Mouse (Mus musculus): ENCODE measurements around the gene Hbb-bs. TPM values are rescaled to one million over a fixed set of nuclear protein-coding genes. Genes with fewer than 3 reads are reported as not detected.

Hbb-bs gene
- polyA plus RNA-seq, 1 experiment from 2014 or later: 13,531 TPM

Other genes with a start within 250 kb of the Hbb-bs start
- gene Olfr618, start 238.0 kb downstream of the Hbb-bs start, polyA plus RNA-seq (2014; fragmentation: Nextera tagmentation; extraction: Ambion mirVana): not detected in 2 replicates
- gene Olfr619, start 227.5 kb downstream of the Hbb-bs start, polyA plus RNA-seq (2014; fragmentation: Nextera tagmentation; extraction: Ambion mirVana): not detected in 2 replicates
- not detected in 2 replicates for gene Olfr620, start 215.6 kb downstream of the Hbb-bs start, polyA plus RNA-seq (2014; fragmentation: Nextera tagmentation; extraction: Ambion mirVana)
- 0.12 and 0.13 TPM in 2 replicates for gene Olfr622, start 185.4 kb downstream of the Hbb-bs start, polyA plus RNA-seq (2014; fragmentation: Nextera tagmentation; extraction: Ambion mirVana)
- not detected in 2 replicates for gene Olfr623, start 164.4 kb downstream of the Hbb-bs start, polyA plus RNA-seq (2014; fragmentation: Nextera tagmentation; extraction: Ambion mirVana)
- gene Olfr624, start 156.9 kb downstream of the Hbb-bs start, polyA plus RNA-seq (2014; fragmentation: Nextera tagmentation; extraction: Ambion mirVana): 0.04 and 0.06 TPM in 2 replicates
- not detected in 2 replicates for gene Olfr625-ps1, start 145.4 kb downstream of the Hbb-bs start, polyA plus RNA-seq (2014; fragmentation: Nextera tagmentation; extraction: Ambion mirVana)
- gene Olfr243, start 113.4 kb downstream of the Hbb-bs start, polyA plus RNA-seq (2014; fragmentation: Nextera tagmentation; extraction: Ambion mirVana): not detected in 2 replicates
- 0.14 TPM in 1 of 2 replicates, not detected in the other for gene Olfr628, start 97.7 kb downstream of the Hbb-bs start, polyA plus RNA-seq (2014; fragmentation: Nextera tagmentation; extraction: Ambion mirVana)
- not detected in 2 replicates for gene Olfr629, start 83.2 kb downstream of the Hbb-bs start, polyA plus RNA-seq (2014; fragmentation: Nextera tagmentation; extraction: Ambion mirVana)
- gene Olfr630, start 70.8 kb downstream of the Hbb-bs start, polyA plus RNA-seq (2014; fragmentation: Nextera tagmentation; extraction: Ambion mirVana): 0.07 TPM in 1 of 2 replicates, not detected in the other
- gene Olfr69, start 56.5 kb downstream of the Hbb-bs start, polyA plus RNA-seq (2014; fragmentation: Nextera tagmentation; extraction: Ambion mirVana): 0.12 and 0.26 TPM in 2 replicates
- gene Olfr68, start 48.4 kb downstream of the Hbb-bs start, polyA plus RNA-seq (2014; fragmentation: Nextera tagmentation; extraction: Ambion mirVana): not detected in 2 replicates
- gene Olfr67, start 36.3 kb downstream of the Hbb-bs start, polyA plus RNA-seq (2014; fragmentation: Nextera tagmentation; extraction: Ambion mirVana): not detected in 2 replicates
- 4,240 and 4,969 TPM in 2 replicates for gene Hbb-bt, start 14.1 kb downstream of the Hbb-bs start, polyA plus RNA-seq (2014; fragmentation: Nextera tagmentation; extraction: Ambion mirVana)
- not detected in 2 replicates for gene Hbb-bh2, start 12.4 kb upstream of the Hbb-bs start, polyA plus RNA-seq (2014; fragmentation: Nextera tagmentation; extraction: Ambion mirVana)
- gene Hbb-bh1, start 15.1 kb upstream of the Hbb-bs start, polyA plus RNA-seq (2014; fragmentation: Nextera tagmentation; extraction: Ambion mirVana): 3.6 and 8.0 TPM in 2 replicates
- gene Hbb-y, start 25.1 kb upstream of the Hbb-bs start, polyA plus RNA-seq (2014; fragmentation: Nextera tagmentation; extraction: Ambion mirVana): 391 and 1,497 TPM in 2 replicates
- gene Olfr66, start 58.2 kb upstream of the Hbb-bs start, polyA plus RNA-seq (2014; fragmentation: Nextera tagmentation; extraction: Ambion mirVana): not detected in 2 replicates
- gene Olfr64, start 66.4 kb upstream of the Hbb-bs start, polyA plus RNA-seq (2014; fragmentation: Nextera tagmentation; extraction: Ambion mirVana): not detected in 2 replicates
- 0.13 and 0.35 TPM in 2 replicates for gene Olfr65, start 75.4 kb upstream of the Hbb-bs start, polyA plus RNA-seq (2014; fragmentation: Nextera tagmentation; extraction: Ambion mirVana)
- gene Olfr631, start 100.7 kb upstream of the Hbb-bs start, polyA plus RNA-seq (2014; fragmentation: Nextera tagmentation; extraction: Ambion mirVana): not detected in 2 replicates
- gene Olfr632, start 106.3 kb upstream of the Hbb-bs start, polyA plus RNA-seq (2014; fragmentation: Nextera tagmentation; extraction: Ambion mirVana): not detected in 2 replicates
- not detected in 2 replicates for gene Olfr633, start 116.3 kb upstream of the Hbb-bs start, polyA plus RNA-seq (2014; fragmentation: Nextera tagmentation; extraction: Ambion mirVana)
- gene Olfr635, start 143.1 kb upstream of the Hbb-bs start, polyA plus RNA-seq (2014; fragmentation: Nextera tagmentation; extraction: Ambion mirVana): not detected in 2 replicates
- not detected in 2 replicates for gene Olfr638, start 170.7 kb upstream of the Hbb-bs start, polyA plus RNA-seq (2014; fragmentation: Nextera tagmentation; extraction: Ambion mirVana)
- not detected in 2 replicates for gene Olfr639, start 189.2 kb upstream of the Hbb-bs start, polyA plus RNA-seq (2014; fragmentation: Nextera tagmentation; extraction: Ambion mirVana)
- gene Olfr640, start 197.5 kb upstream of the Hbb-bs start, polyA plus RNA-seq (2014; fragmentation: Nextera tagmentation; extraction: Ambion mirVana): 0.13 and 0.14 TPM in 2 replicates
- 0.10 TPM in 1 of 2 replicates, not detected in the other for gene Olfr641, start 207.3 kb upstream of the Hbb-bs start, polyA plus RNA-seq (2014; fragmentation: Nextera tagmentation; extraction: Ambion mirVana)
- not detected in 2 replicates for gene Olfr642, start 224.6 kb upstream of the Hbb-bs start, polyA plus RNA-seq (2014; fragmentation: Nextera tagmentation; extraction: Ambion mirVana)
- not detected in 2 replicates for gene 4930516K23Rik, start 233.3 kb upstream of the Hbb-bs start, polyA plus RNA-seq (2014; fragmentation: Nextera tagmentation; extraction: Ambion mirVana)
- 0.21 and 0.38 TPM in 2 replicates for gene Olfr644, start 243.8 kb upstream of the Hbb-bs start, polyA plus RNA-seq (2014; fragmentation: Nextera tagmentation; extraction: Ambion mirVana)

Measured in embryonic facial prominence, embryonic 14.5 days (tissue).